Mouse (Mus musculus) midbrain, embryonic 16.5 days (tissue): Measurements from ENCODE around the gene Dnase2b. TPM values are rescaled to one million over a fixed set of nuclear protein-coding genes. Genes with fewer than 3 reads are reported as not detected.
A peak's percentile ranks its signal among the peaks of the same experiment; 100 is the strongest.

Experiments
- ATAC-seq: fragments of 200-750 bp; cut with Nextera tagmentation; 2 replicates; pipeline ENCODE4 v1.8.0; 2017; ENCODE audit warnings: moderate TSS enrichment
- H3K27ac ChIP-seq: fragments of 300-500 bp; sonication (generic); 2 replicates; pipeline ENCODE4 v1.5.1; 2014; ENCODE audit warnings: mild to moderate bottlenecking, low read length, mixed read lengths
- H3K27me3 ChIP-seq: fragments of 300-500 bp; sonication (generic); 2 replicates; pipeline ENCODE4 v1.6.1; 2014; ENCODE audit warnings: low read depth, low read length, mixed read lengths; ENCODE audit not compliant: control insufficient read depth, insufficient read depth
- H3K36me3 ChIP-seq: fragments of 300-500 bp; sonication (generic); 2 replicates; pipeline ENCODE4 v1.6.1; 2014; ENCODE audit warnings: mild to moderate bottlenecking, low read length, moderate library complexity, mixed read lengths; ENCODE audit not compliant: control insufficient read depth, insufficient read depth
- H3K4me1 ChIP-seq: fragments of 300-500 bp; sonication (generic); 2 replicates; pipeline ENCODE4 v1.6.1; 2014; ENCODE audit warnings: mild to moderate bottlenecking, low read length, mixed read lengths; ENCODE audit not compliant: control insufficient read depth, insufficient read depth
- H3K4me2 ChIP-seq: fragments of 300-500 bp; sonication (generic); 2 replicates; pipeline ENCODE4 v1.6.1; 2014; ENCODE audit warnings: mild to moderate bottlenecking, low read length, mixed read lengths
- H3K4me3 ChIP-seq: fragments of 300-500 bp; sonication (generic); 2 replicates; pipeline ENCODE4 v1.5.1; 2014; ENCODE audit warnings: low read depth, mild to moderate bottlenecking, low read length, moderate library complexity, mixed read lengths
- H3K9ac ChIP-seq: fragments of 300-500 bp; sonication (generic); 2 replicates; pipeline ENCODE4 v1.6.1; 2014; ENCODE audit warnings: low read depth, low read length, mixed read lengths
- H3K9me3 ChIP-seq: fragments of 300-500 bp; sonication (generic); replicated peaks from 2 replicates; pipeline ENCODE4 v1.6.1; 2014; ENCODE audit warnings: mild to moderate bottlenecking, low read length, mixed read lengths; ENCODE audit not compliant: control insufficient read depth, poor library complexity, severe bottlenecking
- WGBS: fragments of 180-500 bp; shearing (Covaris S2); extraction: QIAGEN DNeasy Blood & Tissue Kit; methylation state at CpG from one replicate; pipeline ENCODE4 v1.1.7; 2014; 5-methylcytosine and 5-hydroxymethylcytosine counted together
- polyA plus RNA-seq: library from polyadenylated mRNA; unstranded; fragments of >200 nt; fragmentation: Nextera tagmentation; extraction: Ambion mirVana; gene quantifications from 2 replicates; pipeline ENCODE4 v1.2.1, GENCODE M21; 2015

Dnase2b gene
- polyA plus RNA-seq, 1 experiment from 2014 or later: not detected

- Histone ChIP-seq H3K36me3 (no peaks in the 10 kb centered on the region), H3K9ac (no peak overlapping the region), H3K4me1 (no peaks in the 10 kb centered on the region), H3K4me3 (no peak overlapping the region), H3K27me3 (no peaks in the 10 kb centered on the region), H3K9me3 (no peaks in the 10 kb centered on the region), H3K4me2 (no peak overlapping the region), H3K27ac (no peak overlapping the region)
- 75% methylated on average over 7 of the region's 7 CpGs for WGBS
- ATAC-seq: no peak
Measured at GRCm38 (mm10) chr3:146591159-146591558, 24.2 kb downstream of the Dnase2b start.

DNA sequence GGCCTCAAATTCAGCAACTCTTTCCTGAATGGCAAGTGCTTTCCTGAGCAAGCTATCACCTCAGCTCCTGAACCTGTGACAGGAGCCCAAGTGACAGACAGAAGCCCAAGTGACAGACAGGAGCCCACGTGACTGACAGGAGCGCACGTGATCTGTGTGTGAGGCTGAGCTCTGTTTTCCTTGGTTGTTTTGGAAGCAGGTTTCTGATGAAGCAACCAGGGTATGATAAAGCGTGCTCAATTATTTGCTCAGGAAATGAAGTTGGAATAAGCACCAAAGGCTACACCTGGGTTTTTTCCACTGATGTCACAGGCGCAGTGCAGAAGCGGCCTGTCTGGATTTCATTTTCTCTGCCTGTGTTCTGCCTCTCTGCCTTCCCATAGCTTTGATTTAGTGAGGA, 25.9 kb downstream of the Dnase2b start:
- no peak overlapping the region for H3K4me2 ChIP-seq
- 86% methylated on average over 6 of the region's 6 CpGs for WGBS

DNA sequence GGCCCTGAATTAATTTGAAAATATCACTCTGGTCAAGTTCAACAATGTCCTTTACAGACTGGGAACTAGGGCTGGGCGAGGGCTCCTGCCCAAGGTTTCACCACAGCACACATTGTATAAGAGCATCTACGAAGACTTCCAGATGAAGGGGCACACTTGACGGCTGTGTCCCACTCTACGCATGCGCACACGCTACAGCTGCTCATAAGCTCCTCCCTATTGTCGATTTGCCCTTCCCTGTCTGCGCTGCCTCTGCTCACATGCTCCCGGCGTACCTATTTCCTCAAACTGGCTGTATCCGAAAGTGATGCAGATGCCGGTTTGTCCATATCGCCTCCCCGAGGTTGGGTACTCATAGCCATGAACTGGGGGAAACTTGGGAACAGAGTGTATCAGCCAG, 28.8 kb downstream of the Dnase2b start:
- Histone ChIP-seq H3K4me1 (no peaks in the 10 kb centered on the region), H3K9me3 (no peaks in the 10 kb centered on the region), H3K27ac (no peak overlapping the region), H3K36me3 (no peaks in the 10 kb centered on the region), H3K27me3 (no peaks in the 10 kb centered on the region), H3K4me3 (no peak overlapping the region), H3K4me2 (no peak overlapping the region), H3K9ac (no peak overlapping the region)
- 95% methylated on average over 14 of the region's 14 CpGs for WGBS
- ATAC-seq: no peak

More for the DNA sequence above, 25.9 kb downstream of the Dnase2b start:
- no peaks in the 10 kb centered on the region for H3K4me1 ChIP-seq
- no peak overlapping the region for H3K4me3 ChIP-seq
- no peaks in the 10 kb centered on the region for H3K9me3 ChIP-seq
- no peak overlapping the region for H3K9ac ChIP-seq
- ATAC-seq: no peak
- no peaks in the 10 kb centered on the region for H3K27me3 ChIP-seq
- no peaks in the 10 kb centered on the region for H3K36me3 ChIP-seq
- peak overlapping the region; percentile 31 for H3K27ac ChIP-seq

GRCm38 (mm10) chr3:146583908-146584307, 31.5 kb downstream of the Dnase2b start:
- Histone ChIP-seq H3K9me3 (no peaks in the 10 kb centered on the region), H3K9ac (no peak overlapping the region)
- 66% methylated on average over 5 of the region's 5 CpGs for WGBS

GRCm38 (mm10) chr3:146583478-146583877, 31.9 kb downstream of the Dnase2b start:
- no peak for ATAC-seq
- whole genome bisulfite sequencing: 87% methylated on average over 4 of the region's 4 CpGs

More at GRCm38 (mm10) chr3:146583908-146584307, 31.5 kb downstream of the Dnase2b start:
- H3K4me2 ChIP-seq: no peak overlapping the region
- no peak overlapping the region for H3K27ac ChIP-seq
- ATAC-seq: no peak
- H3K27me3 ChIP-seq: no peaks in the 10 kb centered on the region
- no peaks in the 10 kb centered on the region for H3K36me3 ChIP-seq
- no peak overlapping the region for H3K4me3 ChIP-seq
- no peaks in the 10 kb centered on the region for H3K4me1 ChIP-seq

DNA sequence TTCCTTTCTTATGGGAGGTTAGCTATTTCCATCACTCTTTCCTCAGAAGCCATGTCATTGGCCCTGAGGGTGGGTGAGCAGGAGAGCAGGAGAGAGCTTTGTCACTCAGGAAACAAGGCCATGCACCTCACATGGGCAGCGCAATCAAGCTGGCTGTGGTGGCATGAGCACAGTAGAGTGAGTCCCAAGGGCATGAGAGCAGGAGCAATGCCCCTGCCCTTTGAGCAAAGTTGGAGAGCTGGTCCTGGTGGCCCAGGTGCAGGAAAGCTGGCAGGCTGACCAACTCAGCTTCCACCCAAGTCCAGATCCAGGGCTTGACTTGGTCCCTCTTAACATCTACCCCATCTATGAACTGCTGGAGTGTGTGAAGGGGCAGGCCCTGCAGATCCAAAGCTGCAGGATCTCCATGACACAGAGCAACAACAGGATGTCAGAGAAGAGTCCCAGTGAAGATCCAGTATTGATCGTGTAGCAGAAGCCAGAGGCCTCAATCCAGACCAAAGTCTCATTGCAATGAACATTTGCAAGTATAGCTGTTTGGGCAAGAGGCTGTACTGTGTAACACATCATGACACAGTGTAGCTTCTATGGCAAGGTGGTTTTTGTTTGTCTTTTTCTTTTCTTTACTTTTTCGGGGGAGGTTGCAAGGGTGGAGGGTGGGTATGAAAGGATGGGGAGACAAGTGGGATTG, 35.2 kb downstream of the Dnase2b start:
- 94% methylated on average over 3 of the region's 3 CpGs for WGBS
- H3K4me2 ChIP-seq: no peak overlapping the region
- H3K9me3 ChIP-seq: no peaks in the 10 kb centered on the region
- no peaks in the 10 kb centered on the region for H3K4me1 ChIP-seq
- no peak overlapping the region for H3K4me3 ChIP-seq
- H3K27me3 ChIP-seq: no peaks in the 10 kb centered on the region
- H3K36me3 ChIP-seq: no peaks in the 10 kb centered on the region
- no peak for ATAC-seq
- H3K27ac ChIP-seq: no peak overlapping the region
- H3K9ac ChIP-seq: no peak overlapping the region

More at GRCm38 (mm10) chr3:146583478-146583877, 31.9 kb downstream of the Dnase2b start:
- H3K4me2 ChIP-seq: no peak overlapping the region
- no peak overlapping the region for H3K27ac ChIP-seq
- no peaks in the 10 kb centered on the region for H3K9me3 ChIP-seq
- no peaks in the 10 kb centered on the region for H3K4me1 ChIP-seq
- no peak overlapping the region for H3K9ac ChIP-seq
- H3K36me3 ChIP-seq: no peaks in the 10 kb centered on the region
- H3K4me3 ChIP-seq: no peak overlapping the region
- H3K27me3 ChIP-seq: no peaks in the 10 kb centered on the region

- Histone ChIP-seq H3K27ac (no peak overlapping the region), H3K9me3 (no peaks in the 10 kb centered on the region), H3K27me3 (no peaks in the 10 kb centered on the region), H3K4me2 (no peak overlapping the region), H3K9ac (no peak overlapping the region), H3K4me1 (no peaks in the 10 kb centered on the region), H3K36me3 (no peaks in the 10 kb centered on the region), H3K4me3 (no peak overlapping the region)
- ATAC-seq: no peak
- 76% methylated on average over 2 of the region's 2 CpGs for WGBS
Measured at GRCm38 (mm10) chr3:146577591-146577990, 37.8 kb downstream of the Dnase2b start.

DNA sequence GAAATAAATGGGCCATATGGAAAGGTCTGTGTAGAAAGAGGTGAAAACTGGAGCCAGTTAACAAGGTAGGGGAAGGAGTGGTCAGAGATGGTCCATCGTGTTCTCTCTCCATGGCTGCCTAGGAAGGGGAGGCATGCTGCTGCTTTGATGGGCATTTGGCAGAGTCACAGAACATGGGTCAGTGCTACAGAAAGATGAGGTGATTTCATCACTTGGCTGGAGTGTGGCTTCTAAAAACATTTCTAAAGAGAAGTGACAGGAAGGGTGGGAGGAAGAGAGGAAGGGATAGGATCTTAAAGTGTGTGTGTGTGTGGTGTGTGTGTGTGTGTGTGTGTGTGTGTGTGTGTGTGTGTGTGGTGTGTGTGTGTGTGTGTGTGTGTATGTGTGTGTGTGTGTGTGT, 44.1 kb downstream of the Dnase2b start:
- 74% methylated on average over 1 of the region's 1 CpGs for WGBS
- Histone ChIP-seq H3K27me3 (no peaks in the 10 kb centered on the region), H3K4me3 (no peak overlapping the region), H3K9ac (no peak overlapping the region), H3K27ac (no peak overlapping the region), H3K9me3 (no peaks in the 10 kb centered on the region), H3K36me3 (no peaks in the 10 kb centered on the region), H3K4me2 (no peak overlapping the region), H3K4me1 (no peaks in the 10 kb centered on the region)
- no peak for ATAC-seq

GRCm38 (mm10) chr3:146570939-146571338, 44.5 kb downstream of the Dnase2b start:
- Histone ChIP-seq H3K27me3 (no peaks in the 10 kb centered on the region), H3K4me2 (no peak overlapping the region), H3K9me3 (no peaks in the 10 kb centered on the region), H3K27ac (no peak overlapping the region), H3K4me1 (no peaks in the 10 kb centered on the region), H3K36me3 (no peaks in the 10 kb centered on the region), H3K4me3 (no peak overlapping the region), H3K9ac (no peak overlapping the region)
- WGBS: 87% methylated on average over 6 of the region's 6 CpGs
- ATAC-seq: no peak
